Mouse (Mus musculus) embryonic stem cell, embryonic (primary cell): ENCODE results near the gene Spata13.

Experiments used
- CTCF ChIA-PET, 4 experiments: fragments of 300-600 bp in 2 of 4; fragments of 350-600 bp in 2 of 4; sonication (Branson Sonifier 250); formaldehyde crosslinking; loops; one replicate each; lab custom pipeline; 2022; ENCODE audit warnings: inconsistent platforms in 2 of 4; lab: Charles Lee
- POLR2A ChIA-PET, 4 experiments: fragments of 300-600 bp in 2 of 4; fragments of 350-600 bp in 2 of 4; sonication (Branson Sonifier 250); formaldehyde crosslinking; loops; one replicate each; lab custom pipeline; 2022; ENCODE audit warnings: antibody characterized with exemption in 4 of 4, inconsistent platforms in 1 of 4; lab: Charles Lee

Gene Spata13

GRCm38 (mm10) chr14:60763746-60764145 is 129.9 kb downstream of the Spata13 start:
- CTCF ChIA-PET, result interaction anchor here in 2 of 4 experiments (0.6 to 2.4 kb wide), 5 partner anchors 7 to 836 kb away, joined by 3 to 12 read pairs (median 5); partner anchors contain the start of gene Mipep (in 1 of the 2)

GRCm38 (mm10) chr14:60764526-60764925 is 130.7 kb downstream of the Spata13 start:
- ChIA-PET POLR2A (interaction anchor here in 3 of 4 experiments (0.5 to 4.0 kb wide), 23 partner anchors 8 to 848 kb away, joined by 3 to 17 read pairs (median 5); partner anchors contain the start of gene Mipep (in 1 of the 3)), CTCF (interaction anchor here in 3 of 4 experiments (0.6 to 1.1 kb wide), 5 partner anchors 20 to 796 kb away, joined by 3 to 6 read pairs (median 3); partner anchors contain the start of gene Mipep (in 2 of the 3))

More at GRCm38 (mm10) chr14:60763746-60764145, 129.9 kb downstream of the Spata13 start:
- POLR2A ChIA-PET, result interaction anchor here in 3 of 4 experiments (0.6 to 4.0 kb wide), 14 partner anchors 8 to 183 kb away, joined by 3 to 17 read pairs (median 6); partner anchors contain the start of gene Mipep (in 1 of the 3)

GRCm38 (mm10) chr14:60765025-60765424 is 131.2 kb downstream of the Spata13 start:
- POLR2A ChIA-PET, result interaction anchor here in 3 of 4 experiments (0.6 to 4.0 kb wide), 25 partner anchors 9 to 1996 kb away, joined by 3 to 17 read pairs (median 5); partner anchors contain the start of genes Ints6 (in 1 of the 3), Mipep (in 1 of the 3) and Sacs (in 1 of the 3)

GRCm38 (mm10) chr14:60767884-60768283 is 134.1 kb downstream of the Spata13 start, which contains the start of gene C1qtnf9:
Gene C1qtnf9, plus strand, starts transcription at chr14:60768134.
- ChIA-PET CTCF (interaction anchor here in 2 of 4 experiments (1.2 to 3.1 kb wide), 2 partner anchors 26 to 253 kb away, joined by 3 to 31 read pairs; no protein-coding TSS in a partner anchor), POLR2A (interaction anchor here in 2 of 4 experiments (1.5 to 4.0 kb wide), 2 partner anchors 17 to 18 kb away, joined by 3 to 16 read pairs; partner anchors contain the start of gene Mipep (in 2 of the 2))

More at GRCm38 (mm10) chr14:60765025-60765424, 131.2 kb downstream of the Spata13 start:
- CTCF ChIA-PET, result interaction anchor here in 3 of 4 experiments (0.9 to 1.1 kb wide), 4 partner anchors 17 to 529 kb away, joined by 3 to 4 read pairs (median 3); partner anchors contain the start of gene Mipep (in 1 of the 3)

- ChIA-PET CTCF (interaction anchor here (0.5 to 3.7 kb wide), 32 partner anchors 9 to 961 kb away, joined by 3 to 52 read pairs (median 4); partner anchors contain the start of gene Mipep (in 3 of the 4)), POLR2A (interaction anchor here (0.7 to 1.8 kb wide), 12 partner anchors 10 to 369 kb away, joined by 3 to 6 read pairs (median 4); partner anchors contain the start of genes Mipep (in 2 of the 4) and Sacs (in 1 of the 4))
These were observed 135.5 kb downstream of the Spata13 start for GRCm38 (mm10) chr14:60769340-60769739.

GRCm38 (mm10) chr14:60770594-60770993 is 136.8 kb downstream of the Spata13 start:
- ChIA-PET POLR2A (interaction anchor here (0.6 to 2.4 kb wide), 8 partner anchors 9 to 284 kb away, joined by 3 to 7 read pairs (median 4); partner anchors contain the start of gene Mipep (in 1 of the 4)), CTCF (interaction anchor here (0.5 to 3.7 kb wide), 88 partner anchors 8 to 911 kb away, joined by 3 to 52 read pairs (median 4); partner anchors contain the start of genes Mipep (in 4 of the 4), Kpna3 (in 1 of the 4), Sacs (in 1 of the 4) and Spata13 (in 1 of the 4))

GRCm38 (mm10) chr14:60771057-60771456 is 137.3 kb downstream of the Spata13 start:
- POLR2A ChIA-PET, result interaction anchor here in 2 of 4 experiments (1.0 to 2.4 kb wide), 4 partner anchors 10 to 35 kb away, joined by 3 to 7 read pairs (median 5); partner anchors contain the start of gene Mipep (in 1 of the 2)
- CTCF ChIA-PET, result interaction anchor here (0.5 to 3.7 kb wide), 96 partner anchors 9 to 1728 kb away, joined by 3 to 52 read pairs (median 4); partner anchors contain the start of genes Mipep (in 4 of the 4), Kpna3 (in 1 of the 4), Sacs (in 1 of the 4) and Spata13 (in 1 of the 4)

- CTCF ChIA-PET, result interaction anchor here in 1 of 4 experiments (0.6 kb wide), 1 partner anchor 396 kb away, joined by 3 read pairs; no protein-coding TSS in a partner anchor
- POLR2A ChIA-PET, result no interaction called here
These were observed 139.7 kb downstream of the Spata13 start for GRCm38 (mm10) chr14:60773476-60773875.

- CTCF ChIA-PET, result interaction anchor here in 1 of 4 experiments (1.2 kb wide), 1 partner anchor 263 kb away, joined by 6 read pairs; no protein-coding TSS in a partner anchor
- POLR2A ChIA-PET, result no interaction called here
These were observed 142.7 kb downstream of the Spata13 start for GRCm38 (mm10) chr14:60776521-60776920.

GRCm38 (mm10) chr14:60777485-60777919 is 143.7 kb downstream of the Spata13 start:
- ChIA-PET CTCF (interaction anchor here in 1 of 4 experiments (0.6 to 1.2 kb wide), 2 partner anchors 22 to 264 kb away, joined by 5 to 6 read pairs; no protein-coding TSS in a partner anchor), POLR2A (interaction anchor here in 2 of 4 experiments (0.7 to 1.9 kb wide), 3 partner anchors 12 to 59 kb away, joined by 3 to 11 read pairs (median 10); no protein-coding TSS in a partner anchor)

- ChIA-PET CTCF (interaction anchor here in 2 of 4 experiments (0.5 to 1.0 kb wide), 4 partner anchors 8 to 906 kb away, joined by 3 to 5 read pairs (median 4); no protein-coding TSS in a partner anchor), POLR2A (no interaction called here)
These were observed 145.4 kb downstream of the Spata13 start for GRCm38 (mm10) chr14:60779198-60779597.

- CTCF ChIA-PET, result interaction anchor here in 2 of 4 experiments (0.8 to 6.1 kb wide), 9 partner anchors 9 to 512 kb away, joined by 3 to 52 read pairs (median 4); no protein-coding TSS in a partner anchor
- POLR2A ChIA-PET, result interaction anchor here in 2 of 4 experiments (0.9 to 1.1 kb wide), 3 partner anchors 13 to 200 kb away, joined by 3 read pairs; no protein-coding TSS in a partner anchor
These were observed 148.4 kb downstream of the Spata13 start for GRCm38 (mm10) chr14:60782121-60782656.

- ChIA-PET CTCF (interaction anchor here (0.6 to 6.1 kb wide), 11 partner anchors 8 to 511 kb away, joined by 3 to 52 read pairs (median 4); no protein-coding TSS in a partner anchor), POLR2A (interaction anchor here in 1 of 4 experiments (0.5 to 0.9 kb wide), 2 partner anchors 199 to 389 kb away, joined by 3 read pairs; no protein-coding TSS in a partner anchor)
These were observed 149.4 kb downstream of the Spata13 start for GRCm38 (mm10) chr14:60783196-60783595.

- POLR2A ChIA-PET, result interaction anchor here in 3 of 4 experiments (0.7 to 2.8 kb wide), 12 partner anchors 14 to 388 kb away, joined by 3 to 16 read pairs (median 3); partner anchors contain the start of gene C1qtnf9 (in 2 of the 3)
- CTCF ChIA-PET, result interaction anchor here (0.5 to 6.1 kb wide), 33 partner anchors 11 to 533 kb away, joined by 3 to 52 read pairs (median 4); no protein-coding TSS in a partner anchor
These were observed 150.9 kb downstream of the Spata13 start, which contains the start of gene Mipep for GRCm38 (mm10) chr14:60784427-60785315. Gene Mipep, plus strand, starts transcription at chr14:60784573.

- POLR2A ChIA-PET, result interaction anchor here in 1 of 4 experiments (1.3 to 1.5 kb wide), 3 partner anchors 14 to 277 kb away, joined by 3 to 4 read pairs (median 3); no protein-coding TSS in a partner anchor
- CTCF ChIA-PET, result interaction anchor here in 3 of 4 experiments (1.5 to 2.4 kb wide), 7 partner anchors 10 to 504 kb away, joined by 3 to 9 read pairs (median 6); no protein-coding TSS in a partner anchor
These were observed 156.3 kb downstream of the Spata13 start for GRCm38 (mm10) chr14:60790103-60790502.
